Mouse (Mus musculus): ENCODE data around the gene Arsb. TPM values are rescaled to one million over a fixed set of nuclear protein-coding genes. Genes with fewer than 3 reads are reported as not detected.

The Arsb gene
- polyA plus RNA-seq (2012; rRNA removed; ENCODE audit: low replicate concordance), result 52.7 and 54.2 TPM in 2 replicates

DNA sequence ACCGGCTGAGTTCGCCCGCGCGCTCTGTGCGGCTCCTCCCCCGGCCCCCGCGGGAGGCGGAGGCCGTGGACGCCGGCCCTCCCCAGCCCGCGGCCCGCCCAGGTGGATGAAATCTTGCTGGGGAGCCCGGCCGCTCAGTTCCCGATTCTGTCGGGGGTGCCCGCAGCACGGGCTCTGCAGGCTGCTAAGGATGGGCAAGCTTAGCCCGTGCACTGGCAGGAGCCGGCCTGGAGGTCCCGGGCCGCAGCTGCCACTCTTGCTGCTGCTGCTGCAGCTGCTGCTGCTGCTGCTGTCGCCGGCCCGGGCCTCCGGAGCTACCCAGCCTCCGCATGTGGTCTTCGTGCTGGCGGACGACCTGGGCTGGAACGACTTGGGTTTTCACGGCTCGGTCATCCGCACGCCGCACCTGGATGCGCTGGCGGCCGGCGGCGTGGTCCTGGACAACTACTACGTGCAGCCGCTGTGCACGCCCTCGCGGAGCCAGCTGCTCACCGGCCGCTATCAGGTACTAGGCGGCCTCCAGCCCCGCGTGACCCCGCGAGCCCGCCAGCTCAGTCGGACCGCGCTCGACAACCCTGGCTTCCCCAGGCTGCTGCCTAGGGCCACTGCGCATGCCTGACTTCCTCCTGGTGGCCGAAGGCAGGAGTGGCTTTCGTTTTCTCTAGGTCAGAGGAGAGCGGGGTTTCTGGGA is at the start of gene Arsb:
Gene Arsb (plus strand): TSS at position 43 of the 691 bp plus-strand sequence.

Other genes with a start within 250 kb of the Arsb start
- 3.3 TPM in 1 of 2 replicates, not detected in the other for gene Bhmt, start 133.7 kb upstream of the Arsb start, polyA plus RNA-seq (2012; rRNA removed; ENCODE audit: low replicate concordance)
- 0.33 TPM in 1 of 2 replicates, not detected in the other for gene Bhmt2, start 97.3 kb upstream of the Arsb start, polyA plus RNA-seq (2012; rRNA removed; ENCODE audit: low replicate concordance)
- gene Dmgdh, start 97.2 kb upstream of the Arsb start, polyA plus RNA-seq (2012; rRNA removed; ENCODE audit: low replicate concordance), result 0.42 TPM in 1 of 2 replicates, not detected in the other